Mouse (Mus musculus) B cell, adult 2 months (primary cell): ENCODE results near the gene D17Wsu92e.

Source experiments
- DNase-seq, 2 experiments: peaks; one replicate each; pipeline ENCODE4 v3.0.0; 2022

The D17Wsu92e gene

DNA sequence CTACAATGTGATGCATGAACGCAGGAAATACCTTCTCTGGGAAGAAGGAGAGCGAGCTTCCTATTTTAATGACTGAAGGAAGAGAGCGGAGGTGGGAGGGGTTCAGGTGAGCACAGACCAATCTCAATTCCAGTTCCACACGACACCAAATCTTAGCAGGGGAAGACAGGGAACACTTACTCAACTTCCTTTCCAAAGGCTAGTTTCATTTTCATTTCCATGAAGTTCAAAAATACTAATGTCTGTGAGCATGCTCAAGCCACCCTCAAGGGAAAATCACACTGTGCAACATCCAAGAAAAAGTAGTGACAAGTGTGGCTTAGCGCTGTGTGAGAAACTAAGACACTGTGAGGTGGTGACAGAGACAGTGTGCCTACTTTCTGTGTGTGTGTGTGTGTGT lies 30.4 kb downstream of the D17Wsu92e start:
- DNase-seq: no peak

DNA sequence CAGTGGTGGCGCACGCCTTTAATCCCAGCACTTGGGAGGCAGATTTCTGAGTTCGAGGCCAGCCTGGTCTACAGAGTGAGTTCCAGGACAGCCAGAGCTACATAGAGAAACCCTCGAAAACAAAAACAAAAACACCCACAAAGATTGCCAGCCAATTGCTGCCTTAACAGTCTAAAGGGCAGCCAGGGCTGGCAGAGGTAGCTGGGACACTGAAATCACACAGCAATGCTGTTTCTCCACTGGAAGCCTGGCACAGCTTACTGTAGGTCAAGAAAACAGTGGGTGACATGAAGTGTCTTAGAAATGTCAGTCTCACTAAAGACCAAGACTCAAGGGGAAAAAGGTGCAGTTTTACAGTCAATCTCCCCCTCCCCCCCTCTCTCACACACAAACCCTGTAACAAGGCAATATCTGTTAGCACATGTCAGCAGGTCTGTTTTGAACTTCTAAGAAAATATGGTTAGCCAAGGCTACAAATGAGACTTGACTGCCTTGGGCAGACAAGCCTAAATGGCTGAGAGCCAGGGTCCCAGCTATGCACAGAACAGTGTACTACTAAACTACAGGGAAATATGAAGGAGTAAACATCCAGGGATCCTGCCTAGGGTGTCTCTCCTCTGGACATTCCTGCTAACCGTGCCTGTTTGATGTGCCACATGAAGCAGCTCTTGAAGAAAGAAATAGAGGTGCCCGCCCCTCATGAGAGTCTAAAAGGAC lies 31.8 kb downstream of the D17Wsu92e start:
- no peak for DNase-seq

GRCm38 (mm10) chr17:27783567-27783966 lies 36.9 kb downstream of the D17Wsu92e start:
- peak; percentile 9 to 24 for DNase-seq

- no peak for DNase-seq
Measured at GRCm38 (mm10) chr17:27781059-27781687, 39.3 kb downstream of the D17Wsu92e start.

GRCm38 (mm10) chr17:27779755-27780154 lies 40.7 kb downstream of the D17Wsu92e start:
- DNase-seq: no peak

DNA sequence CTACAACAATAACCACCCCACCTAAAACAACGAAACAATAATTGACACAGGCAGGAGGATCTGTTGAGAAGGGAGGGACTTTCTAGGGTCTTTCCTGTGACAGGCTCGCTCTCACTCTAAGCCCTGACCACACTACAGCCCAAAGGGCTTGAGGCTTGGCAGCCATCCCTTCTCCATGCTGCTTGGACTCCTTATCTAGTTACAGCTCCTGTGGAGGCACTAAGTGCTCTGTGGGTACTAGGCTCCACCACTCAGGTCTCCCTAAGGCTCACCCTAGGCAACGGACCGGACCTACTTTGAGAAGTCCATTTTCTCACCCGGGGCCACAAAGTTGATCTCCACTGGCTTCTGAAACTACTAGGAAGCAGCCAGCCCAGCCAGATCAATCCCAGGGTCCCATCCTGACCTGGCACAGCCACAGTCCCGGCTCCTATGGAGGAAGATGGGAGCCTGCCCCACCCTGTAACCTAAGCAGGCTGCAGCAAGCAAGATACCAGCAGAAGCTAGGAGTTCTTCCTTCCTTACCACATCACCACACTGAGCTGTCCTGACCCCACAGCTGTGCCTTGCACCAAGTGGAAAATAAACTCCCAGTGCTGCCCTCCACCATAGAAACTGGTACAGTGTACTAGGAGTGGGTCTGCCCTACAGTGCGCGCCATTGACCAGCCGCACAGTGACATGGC lies 41.6 kb downstream of the D17Wsu92e start:
- DNase-seq: no peak

DNA sequence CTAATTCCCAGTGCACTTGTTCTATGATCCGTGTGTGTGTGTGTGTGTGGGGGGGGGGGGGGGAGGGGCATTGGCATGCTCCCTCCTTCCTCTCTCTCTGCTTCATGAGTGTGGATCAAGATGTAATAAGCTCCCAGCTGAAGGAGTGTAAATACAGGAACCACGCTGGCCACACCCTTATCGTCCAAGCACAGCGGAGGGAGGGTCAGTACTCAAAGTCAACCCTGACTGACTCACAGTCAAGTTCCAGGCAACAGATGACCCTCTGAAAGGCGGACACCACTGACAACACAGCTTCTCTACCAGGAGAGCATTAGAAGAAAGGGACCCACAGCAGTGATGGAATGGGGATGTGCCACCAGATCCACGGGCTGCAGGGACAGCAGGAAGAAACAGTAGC lies 42.6 kb downstream of the D17Wsu92e start:
- DNase-seq: no peak

- DNase-seq: no peak
Measured at GRCm38 (mm10) chr17:27774198-27774597, 46.2 kb downstream of the D17Wsu92e start.

DNA sequence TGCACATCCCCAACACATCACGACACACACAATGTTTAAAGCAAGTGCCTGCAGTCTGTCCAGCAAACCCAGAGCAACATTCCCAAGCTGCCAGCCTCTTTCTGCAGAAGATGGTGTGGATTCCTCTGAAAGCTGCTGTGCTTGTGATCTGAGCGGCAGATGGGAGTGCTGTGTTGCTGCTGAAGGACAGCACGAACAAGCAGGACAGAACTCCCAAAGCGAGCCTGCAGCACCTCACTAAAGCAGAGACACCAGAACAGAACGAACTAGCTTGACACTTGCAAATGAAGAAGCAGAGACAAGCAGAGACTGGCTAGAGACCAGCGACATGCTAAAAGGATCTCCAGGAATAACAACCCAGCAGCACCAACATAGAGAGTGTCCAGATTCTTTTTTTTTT lies 48.8 kb downstream of the D17Wsu92e start:
- no peak for DNase-seq

DNA sequence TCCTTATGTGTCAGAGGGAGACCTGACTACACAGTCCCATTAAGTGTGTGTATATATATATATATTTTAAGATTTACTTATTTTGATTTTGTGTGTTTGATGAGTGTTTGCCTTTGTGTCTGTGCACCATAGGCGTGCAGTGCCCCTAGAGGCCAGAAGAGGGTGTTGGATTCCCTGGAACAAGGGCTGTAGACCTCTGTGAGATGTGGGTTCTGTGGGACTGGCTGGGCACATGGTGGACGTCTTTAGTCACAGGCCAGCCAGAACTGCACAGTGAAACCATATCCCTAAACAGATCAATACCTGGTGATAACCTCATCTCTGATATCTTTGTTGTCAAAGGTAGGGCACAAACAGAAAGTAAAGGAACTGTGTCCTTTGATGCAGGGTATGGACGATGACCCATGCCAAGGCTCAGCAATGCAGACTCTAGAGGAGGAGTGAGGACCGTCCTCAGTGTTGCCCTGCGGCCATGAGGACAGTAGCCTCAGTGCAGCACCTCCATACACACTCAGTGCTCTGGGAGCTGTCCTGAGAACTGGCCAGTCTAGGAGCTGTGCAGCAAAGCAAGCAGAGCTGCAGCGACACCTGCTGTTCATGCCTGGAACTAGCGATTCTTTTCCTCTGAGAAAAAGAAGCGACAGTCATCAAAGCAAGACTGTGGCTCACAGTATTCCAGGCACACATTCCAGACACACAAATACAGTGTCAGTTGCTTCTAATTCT lies 51.5 kb downstream of the D17Wsu92e start:
- peak; percentile 64 to 65 for DNase-seq

- no peak for DNase-seq
Measured at GRCm38 (mm10) chr17:27767543-27767942, 52.9 kb downstream of the D17Wsu92e start.

- DNase-seq: no peak
Measured at GRCm38 (mm10) chr17:27767120-27767519, 53.3 kb downstream of the D17Wsu92e start.

DNA sequence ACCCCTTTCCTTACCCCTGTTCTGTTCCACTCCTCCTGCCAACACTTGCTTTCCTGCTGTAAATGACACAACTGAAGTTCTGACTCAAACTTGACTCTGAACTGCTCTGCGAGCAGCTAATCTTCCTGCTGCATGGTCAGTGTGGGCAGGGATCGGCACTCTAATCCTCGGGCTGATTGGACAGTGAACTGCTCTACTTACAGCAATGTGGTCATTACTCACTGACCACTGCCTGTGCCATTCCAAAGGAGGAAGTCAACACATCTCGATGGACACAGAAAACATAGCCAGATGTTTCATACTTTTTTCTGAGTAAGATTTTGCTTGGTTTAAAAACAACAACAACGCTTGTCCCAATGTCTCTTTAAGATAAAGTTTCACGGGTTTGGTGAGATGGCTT lies 55.4 kb downstream of the D17Wsu92e start:
- DNase-seq: no peak

GRCm38 (mm10) chr17:27764453-27764852 lies 56.0 kb downstream of the D17Wsu92e start:
- peak; percentile 29 to 39 for DNase-seq

DNA sequence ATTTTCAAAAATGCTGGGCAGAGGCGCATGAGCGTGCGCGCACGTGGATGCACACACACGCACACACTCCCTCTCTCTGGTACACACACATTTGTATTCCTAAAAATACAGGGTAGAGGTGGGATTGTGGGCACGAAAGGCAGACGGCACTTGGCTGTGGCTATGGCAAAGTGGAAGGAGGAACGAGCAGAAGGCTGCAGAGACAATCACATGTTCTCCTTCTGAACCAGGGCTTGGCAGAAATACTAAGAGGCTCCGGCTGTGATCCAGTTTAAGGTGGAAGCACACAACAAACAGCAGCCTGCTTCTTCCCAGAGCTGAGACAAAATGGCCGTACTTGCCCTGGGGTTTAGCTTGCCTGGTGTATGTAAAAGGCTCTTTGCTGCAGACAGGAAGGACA lies 57.6 kb downstream of the D17Wsu92e start:
- DNase-seq: no peak

GRCm38 (mm10) chr17:27761639-27762336 lies 58.7 kb downstream of the D17Wsu92e start:
- peak; percentile 49 to 59 for DNase-seq

DNA sequence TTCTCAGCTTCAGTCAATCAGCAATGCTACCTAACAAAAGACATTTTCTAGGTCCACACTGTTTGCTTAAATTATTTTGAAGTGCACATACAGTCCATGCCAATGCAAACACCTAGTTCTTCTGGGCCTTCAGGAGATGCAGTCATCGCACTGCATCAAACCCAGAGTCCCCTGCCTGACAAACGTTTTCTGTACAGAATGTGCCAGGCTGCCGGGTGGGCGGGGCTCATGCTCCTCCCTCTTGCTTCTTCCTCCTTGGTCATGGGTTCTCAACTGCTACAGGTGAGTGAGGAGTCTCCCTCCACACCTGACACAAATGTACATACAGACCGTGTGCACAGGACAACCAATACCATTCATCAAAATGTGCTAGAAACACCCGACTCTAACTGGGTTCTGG lies 60.3 kb downstream of the D17Wsu92e start:
- DNase-seq: no peak

DNA sequence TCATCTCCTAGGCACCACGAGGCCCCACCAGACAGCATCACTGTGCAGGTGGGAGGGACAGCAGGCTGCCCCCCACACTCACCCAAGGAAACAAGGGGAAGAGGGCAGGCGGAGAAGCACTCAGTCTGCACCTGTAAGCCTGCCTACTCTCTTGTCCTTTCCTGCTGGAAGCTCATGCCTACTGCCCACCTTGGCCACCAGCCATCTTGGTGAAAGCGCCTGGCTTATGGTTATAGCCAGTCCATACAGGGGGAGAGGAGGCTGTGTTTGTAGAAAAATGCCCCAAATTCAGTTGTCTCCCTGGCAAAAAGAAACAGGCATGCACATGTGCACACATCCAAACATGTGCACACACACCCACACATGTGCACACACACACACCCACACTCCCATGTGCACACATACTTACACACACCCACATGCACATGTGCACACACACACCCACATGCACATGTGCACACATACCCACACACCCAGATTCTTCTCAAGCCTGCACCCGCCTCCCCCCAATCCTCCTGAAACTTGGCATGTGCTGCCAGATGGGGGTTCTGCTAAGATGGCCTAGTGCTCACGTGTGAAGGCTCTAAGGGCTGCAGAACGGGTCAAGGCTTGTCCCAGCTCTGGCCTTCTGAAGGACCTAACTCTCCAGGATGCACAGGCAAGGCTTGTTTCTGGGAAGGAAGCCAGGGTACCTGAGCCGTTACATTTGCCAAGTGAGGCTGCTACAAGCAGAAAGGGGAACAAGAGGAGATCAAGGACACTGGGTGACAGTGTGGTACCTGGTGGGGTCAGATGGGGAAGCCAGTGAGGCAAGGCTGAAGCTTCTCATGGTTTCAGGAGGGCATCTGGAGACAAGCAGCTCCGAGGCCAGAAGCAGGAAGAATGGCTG lies 68.9 kb downstream of the D17Wsu92e start:
- DNase-seq: no peak

- DNase-seq: no peak
Measured at GRCm38 (mm10) chr17:27750451-27750942, 70.0 kb downstream of the D17Wsu92e start.

- no peak for DNase-seq
Measured at GRCm38 (mm10) chr17:27748123-27748522, 72.3 kb downstream of the D17Wsu92e start.

DNA sequence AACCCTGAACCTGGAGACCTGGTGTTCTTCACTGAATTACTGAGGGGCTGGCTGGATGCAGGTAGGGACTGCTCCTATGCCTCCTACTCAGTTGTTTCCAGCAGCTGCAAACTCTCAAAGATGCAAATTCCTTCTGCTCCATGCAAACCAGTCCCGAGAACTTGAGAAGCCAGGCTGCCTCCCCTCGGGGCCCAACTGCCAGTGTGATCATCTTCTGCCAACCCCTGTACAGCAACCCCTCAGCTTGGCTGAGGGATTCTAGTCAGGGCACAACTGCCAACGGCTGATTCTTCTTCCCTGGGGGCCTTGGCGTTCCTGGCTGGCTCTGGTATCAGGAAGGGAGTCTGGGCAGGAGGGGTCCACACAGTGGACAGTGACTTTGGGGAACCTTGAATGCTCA lies 74.0 kb downstream of the D17Wsu92e start:
- no peak for DNase-seq

GRCm38 (mm10) chr17:27740961-27741360 lies 79.5 kb downstream of the D17Wsu92e start:
- no peak for DNase-seq
